Mouse (Mus musculus) limb, embryonic 12.5 days (tissue): ENCODE data around the gene Shbg. TPM values are rescaled to one million over a fixed set of nuclear protein-coding genes. Genes with fewer than 3 reads are reported as not detected.

Experiments
- ATAC-seq: fragments of 200-750 bp; cut with Nextera tagmentation; 2 replicates; pipeline ENCODE4 v1.8.0; 2017; ENCODE audit warnings: low read depth, moderate TSS enrichment; ENCODE audit not compliant: insufficient number of reproducible peaks, insufficient read depth, low FRiP score, low TSS enrichment
- H3K27ac ChIP-seq: fragments of 300-500 bp; sonication (generic); 2 replicates; pipeline ENCODE4 v1.5.1; 2016; ENCODE audit warnings: mild to moderate bottlenecking, moderate library complexity
- H3K27me3 ChIP-seq: fragments of 300-500 bp; sonication (generic); 2 replicates; pipeline ENCODE4 v1.6.1; 2016; ENCODE audit warnings: mild to moderate bottlenecking, moderate library complexity
- H3K36me3 ChIP-seq: fragments of 300-500 bp; sonication (generic); 2 replicates; pipeline ENCODE4 v1.6.1; 2016; ENCODE audit warnings: mild to moderate bottlenecking, moderate library complexity
- H3K4me1 ChIP-seq: fragments of 300-500 bp; sonication (generic); replicated peaks from 2 replicates; pipeline ENCODE4 v1.6.1; 2016
- H3K4me2 ChIP-seq: fragments of 300-500 bp; sonication (generic); 2 replicates; pipeline ENCODE4 v1.6.1; 2016; ENCODE audit warnings: mild to moderate bottlenecking, moderate library complexity
- H3K4me3 ChIP-seq: fragments of 300-500 bp; sonication (generic); replicated peaks from 2 replicates; pipeline ENCODE4 v1.5.1; 2016; ENCODE audit warnings: mild to moderate bottlenecking
- H3K9ac ChIP-seq: fragments of 300-500 bp; sonication (generic); replicated peaks from 2 replicates; pipeline ENCODE4 v1.6.1; 2016; ENCODE audit warnings: mild to moderate bottlenecking, moderate library complexity
- H3K9me3 ChIP-seq: fragments of 300-500 bp; sonication (generic); 2 replicates; pipeline ENCODE4 v1.6.1; 2016; ENCODE audit warnings: mild to moderate bottlenecking, moderate library complexity
- WGBS: fragments of 180-500 bp; shearing (Covaris S2); methylation state at CpG from one replicate; pipeline ENCODE4 v1.1.7; 2016; 5-methylcytosine and 5-hydroxymethylcytosine counted together
- polyA plus RNA-seq: library from polyadenylated mRNA; unstranded; fragments of >200 nt; fragmentation: Nextera tagmentation; extraction: Ambion mirVana; gene quantifications from 2 replicates; pipeline ENCODE4 v1.2.1, GENCODE M21; 2016

Gene Shbg
- polyA plus RNA-seq, 1 experiment from 2014 or later, result not detected

GRCm38 (mm10) chr11:69608525-69608924 is 9.2 kb downstream of the Shbg start:
- Histone ChIP-seq H3K9ac (no peak overlapping the region), H3K27me3 (peaks cover 15% of the 10 kb centered on the region), H3K4me3 (no peak overlapping the region), H3K4me2 (no peak overlapping the region), H3K36me3 (no peaks in the 10 kb centered on the region), H3K27ac (no peak overlapping the region), H3K4me1 (peaks cover 21% of the 10 kb centered on the region), H3K9me3 (no peaks in the 10 kb centered on the region)
- no peak for ATAC-seq
- WGBS, result 80% methylated on average over 3 of the region's 3 CpGs

GRCm38 (mm10) chr11:69606832-69607231 is 10.9 kb downstream of the Shbg start:
- no peak for ATAC-seq
- H3K4me2 ChIP-seq, result no peak overlapping the region
- no peak overlapping the region for H3K4me3 ChIP-seq
- no peaks in the 10 kb centered on the region for H3K36me3 ChIP-seq
- H3K27me3 ChIP-seq, result peaks cover 27% of the 10 kb centered on the region
- peaks cover 20% of the 10 kb centered on the region for H3K4me1 ChIP-seq
- H3K27ac ChIP-seq, result no peak overlapping the region
- 85% methylated on average over 2 of the region's 2 CpGs for WGBS
- no peak overlapping the region for H3K9ac ChIP-seq
- H3K9me3 ChIP-seq, result no peaks in the 10 kb centered on the region

DNA sequence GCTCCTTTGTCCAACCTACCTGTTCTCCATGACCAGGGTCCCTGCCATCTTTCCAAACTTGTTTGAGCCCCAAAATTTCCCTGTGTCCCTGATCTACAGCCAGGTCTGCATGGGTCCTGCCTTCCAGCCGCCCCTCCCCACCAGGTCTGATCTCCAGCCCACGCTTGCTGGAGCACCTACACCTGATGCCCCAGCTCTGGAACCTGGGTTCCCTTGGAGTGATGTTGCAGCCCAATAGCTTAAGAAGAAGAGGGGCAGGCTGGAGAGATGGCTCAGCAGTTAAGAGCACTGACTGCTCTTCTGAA is 11.3 kb downstream of the Shbg start:
- WGBS, result 51% methylated on average over 2 of the region's 2 CpGs
- Histone ChIP-seq H3K27ac (peak overlapping the region; percentile 35; the same call in 1 of the 2 replicates), H3K9ac (no peak overlapping the region; the same call in 1 of the 2 replicates), H3K27me3 (peaks cover 27% of the 10 kb centered on the region), H3K9me3 (no peaks in the 10 kb centered on the region), H3K4me2 (peak overlapping the region; percentile 98), H3K4me3 (peak overlapping the region; percentile 57), H3K36me3 (no peaks in the 10 kb centered on the region), H3K4me1 (peaks cover 20% of the 10 kb centered on the region)
- no peak for ATAC-seq

GRCm38 (mm10) chr11:69605726-69606490 is 11.8 kb downstream of the Shbg start, which contains the start of gene Atp1b2:
Gene Atp1b2 (minus strand): TSS chr11:69605942.
- WGBS, result 3% methylated on average over 32 of the region's 32 CpGs
- peaks cover 27% of the 10 kb centered on the region for H3K27me3 ChIP-seq
- peak; percentile 89 for ATAC-seq
- no peaks in the 10 kb centered on the region for H3K9me3 ChIP-seq
- H3K36me3 ChIP-seq, result no peaks in the 10 kb centered on the region
- peak within 1 kb of the TSS; percentile 57 for H3K4me3 ChIP-seq
- H3K4me1 ChIP-seq, result peaks cover 23% of the 10 kb centered on the region
- H3K27ac ChIP-seq, result peak within 1 kb of the TSS; percentile 35; the same call in 1 of the 2 replicates
- peak within 1 kb of the TSS; percentile 98 for H3K4me2 ChIP-seq
- peak within 1 kb of the TSS; percentile 71 for H3K9ac ChIP-seq

DNA sequence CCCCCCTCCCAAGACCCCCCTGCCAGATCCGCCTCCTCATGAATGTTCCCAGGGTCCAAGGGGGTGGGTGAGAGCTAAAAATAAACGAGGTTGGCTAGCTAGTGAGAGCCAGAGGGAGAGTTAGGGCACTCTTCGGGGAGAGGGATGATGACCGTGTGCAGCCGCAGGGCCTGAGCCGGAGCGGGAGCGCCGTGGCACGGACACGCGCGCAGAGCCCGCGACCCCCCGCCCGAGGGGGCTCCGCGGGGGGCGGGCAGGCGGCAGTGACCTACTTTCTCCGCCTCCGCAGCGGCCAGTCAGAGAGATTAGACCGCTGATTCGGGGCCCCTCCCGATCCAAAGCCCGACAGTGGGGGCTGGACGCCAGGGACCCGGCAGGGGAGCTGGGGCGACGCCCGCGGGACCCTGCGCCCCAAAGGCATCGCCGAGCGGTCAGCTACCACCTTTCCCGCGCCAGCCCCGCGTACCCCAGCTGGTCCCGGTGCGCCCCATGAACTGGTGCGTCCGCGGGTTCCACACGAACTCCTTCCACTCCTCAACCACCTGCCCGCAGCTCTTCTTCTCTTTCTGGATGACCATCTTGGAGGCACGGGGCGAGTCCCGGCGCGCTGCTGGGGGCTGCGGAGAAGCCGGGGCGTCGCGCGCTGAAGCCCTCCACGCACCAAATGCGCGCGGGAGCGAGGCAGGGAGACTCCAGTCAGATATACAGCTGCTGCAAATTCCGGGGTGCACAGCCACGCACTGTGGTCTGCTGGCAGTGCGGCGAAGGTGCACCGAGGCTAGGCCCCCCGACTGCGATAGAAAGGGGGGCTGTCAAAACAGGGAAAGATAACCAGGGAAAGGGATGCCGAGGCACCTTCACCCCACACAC is 12.7 kb downstream of the Shbg start:
- Histone ChIP-seq H3K4me1 (peaks cover 32% of the 10 kb centered on the region), H3K27ac (no peak overlapping the region), H3K36me3 (no peaks in the 10 kb centered on the region), H3K4me2 (peak overlapping the region; percentile 98), H3K9me3 (no peaks in the 10 kb centered on the region), H3K4me3 (peak overlapping the region; percentile 57), H3K27me3 (peaks cover 27% of the 10 kb centered on the region), H3K9ac (peak overlapping the region; percentile 71)
- 0 out of 2 replicates have a peak, but pooled peaks have one; percentile 13 for ATAC-seq
- WGBS, result under 1% methylated on average over 73 of the region's 73 CpGs

DNA sequence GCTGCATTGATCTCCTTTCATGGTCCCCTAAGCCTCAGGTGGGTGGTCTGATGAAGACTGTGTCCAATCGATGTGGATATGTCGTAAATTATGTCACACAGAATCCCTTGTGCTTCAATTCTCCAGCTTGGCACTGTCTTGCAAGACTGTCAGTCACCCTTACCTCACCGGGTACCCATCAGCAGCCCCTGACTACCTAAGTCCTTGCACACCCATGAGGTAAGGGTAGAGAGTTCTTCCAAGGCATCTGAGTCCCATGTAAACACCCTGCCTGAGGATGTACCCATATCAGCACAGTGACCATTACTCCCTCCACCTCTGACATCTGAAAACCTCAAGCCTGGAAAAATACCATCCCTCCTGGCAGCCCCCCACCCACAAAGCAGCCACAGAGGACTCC is 13.4 kb downstream of the Shbg start:
- WGBS, result 59% methylated on average over 3 of the region's 3 CpGs
- Histone ChIP-seq H3K9ac (peak overlapping the region; percentile 71; the same call in 1 of the 2 replicates), H3K4me2 (peak overlapping the region; percentile 98), H3K27me3 (peaks cover 27% of the 10 kb centered on the region), H3K36me3 (no peaks in the 10 kb centered on the region), H3K9me3 (no peaks in the 10 kb centered on the region), H3K4me1 (peaks cover 39% of the 10 kb centered on the region), H3K27ac (no peak overlapping the region), H3K4me3 (peak overlapping the region; percentile 57)
- no peak for ATAC-seq

DNA sequence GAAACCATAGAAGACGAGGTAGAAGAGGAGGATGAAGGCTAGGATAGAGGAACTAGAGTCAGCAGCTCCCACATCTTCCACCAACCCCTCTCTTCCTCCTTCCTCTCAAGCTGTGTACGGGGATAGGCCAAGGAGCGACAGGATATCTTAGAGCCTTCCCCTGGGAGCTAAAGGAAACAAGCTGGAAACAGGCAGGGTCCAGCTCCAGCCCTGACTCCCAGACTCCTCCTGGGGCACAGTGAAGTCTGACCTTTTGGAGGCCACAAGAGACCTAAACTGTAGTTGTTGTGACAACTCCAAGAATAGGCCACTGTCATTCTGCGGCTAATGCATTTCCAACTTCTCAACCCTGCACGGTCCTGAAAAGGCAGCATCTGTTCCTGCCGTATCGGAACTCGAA is 14.2 kb downstream of the Shbg start:
- 81% methylated on average over 8 of the region's 8 CpGs for WGBS
- no peak overlapping the region for H3K4me2 ChIP-seq
- H3K9ac ChIP-seq, result no peak overlapping the region
- H3K9me3 ChIP-seq, result no peaks in the 10 kb centered on the region
- H3K27ac ChIP-seq, result no peak overlapping the region
- ATAC-seq, result no peak
- peaks cover 27% of the 10 kb centered on the region for H3K27me3 ChIP-seq
- H3K4me3 ChIP-seq, result no peak overlapping the region
- H3K36me3 ChIP-seq, result no peaks in the 10 kb centered on the region
- H3K4me1 ChIP-seq, result peaks cover 41% of the 10 kb centered on the region

- Histone ChIP-seq H3K9ac (no peak overlapping the region), H3K27ac (no peak overlapping the region), H3K36me3 (no peaks in the 10 kb centered on the region), H3K4me3 (no peak overlapping the region), H3K4me2 (no peak overlapping the region), H3K27me3 (peaks cover 27% of the 10 kb centered on the region), H3K9me3 (no peaks in the 10 kb centered on the region), H3K4me1 (peaks cover 41% of the 10 kb centered on the region)
- WGBS, result 86% methylated on average over 3 of the region's 3 CpGs
- ATAC-seq, result no peak
These were observed 15.9 kb downstream of the Shbg start for GRCm38 (mm10) chr11:69601768-69602167.

GRCm38 (mm10) chr11:69600098-69600497 is 17.6 kb downstream of the Shbg start:
- H3K4me3 ChIP-seq, result no peak overlapping the region
- no peak overlapping the region for H3K9ac ChIP-seq

GRCm38 (mm10) chr11:69599436-69599835 is 18.3 kb downstream of the Shbg start:
- WGBS, result 7% methylated on average over 9 of the region's 9 CpGs
- Histone ChIP-seq H3K9me3 (no peaks in the 10 kb centered on the region), H3K36me3 (peaks cover 10% of the 10 kb centered on the region), H3K9ac (no peak overlapping the region), H3K27me3 (peaks cover 21% of the 10 kb centered on the region), H3K27ac (peak overlapping the region; percentile 53; the same call in 1 of the 2 replicates), H3K4me3 (no peak overlapping the region), H3K4me1 (peaks cover 27% of the 10 kb centered on the region), H3K4me2 (peak overlapping the region; percentile 11; the same call in 1 of the 2 replicates)
- no peak for ATAC-seq

More at GRCm38 (mm10) chr11:69600098-69600497, 17.6 kb downstream of the Shbg start:
- H3K4me1 ChIP-seq, result peaks cover 33% of the 10 kb centered on the region
- peak overlapping the region; percentile 30 for H3K27ac ChIP-seq
- H3K4me2 ChIP-seq, result peak overlapping the region; percentile 11
- peaks cover 5% of the 10 kb centered on the region for H3K36me3 ChIP-seq
- H3K9me3 ChIP-seq, result no peaks in the 10 kb centered on the region
- 13% methylated on average over 6 of the region's 6 CpGs for WGBS
- peak; percentile 61; the same call in 1 of the 2 replicates for ATAC-seq
- H3K27me3 ChIP-seq, result peaks cover 27% of the 10 kb centered on the region

GRCm38 (mm10) chr11:69594853-69595252 is 22.9 kb downstream of the Shbg start:
- Histone ChIP-seq H3K9me3 (no peaks in the 10 kb centered on the region), H3K9ac (no peak overlapping the region), H3K4me2 (no peak overlapping the region), H3K4me1 (peaks cover 7% of the 10 kb centered on the region), H3K27me3 (no peaks in the 10 kb centered on the region), H3K27ac (no peak overlapping the region), H3K36me3 (peaks cover 50% of the 10 kb centered on the region), H3K4me3 (no peak overlapping the region)
- no peak for ATAC-seq
- 96% methylated on average over 6 of the region's 6 CpGs for WGBS
